Mouse (Mus musculus): ENCODE results near the gene Wdr83os. TPM values are rescaled to one million over a fixed set of nuclear protein-coding genes. Genes with fewer than 3 reads are reported as not detected.
A peak's percentile ranks its signal among the peaks of the same experiment; 100 is the strongest.
"Not testable (repeated sequence)": the region's sequence is repeated elsewhere in the genome, so short reads cannot be mapped to it uniquely, and the experiment has no call there.

Wdr83os gene
- polyA plus RNA-seq, 1 experiment from 2014 or later: 106 TPM

GRCm38 (mm10) chr8:85091526-85092090 lies 11.1 kb downstream of the Wdr83os start:
- H3K27ac ChIP-seq: no peak overlapping the region
- no peak overlapping the region for H3K4me2 ChIP-seq
- 40% methylated on average over 21 of the region's 21 CpGs for WGBS
- peaks cover 31% of the 10 kb centered on the region for H3K36me3 ChIP-seq
- H3K9ac ChIP-seq: no peak overlapping the region
- H3K4me3 ChIP-seq: no peak overlapping the region
- ATAC-seq (replicated peaks; ENCODE audit: insufficient number of reproducible peaks, insufficient read depth, low FRiP score, low read depth): no peak
- H3K27me3 ChIP-seq: no peaks in the 10 kb centered on the region
- no peaks in the 10 kb centered on the region for H3K9me3 ChIP-seq (replicated peaks)
- no peaks in the 10 kb centered on the region for H3K4me1 ChIP-seq (replicated peaks)

- ATAC-seq (replicated peaks; ENCODE audit: insufficient number of reproducible peaks, insufficient read depth, low FRiP score, low read depth): no peak
- H3K9ac ChIP-seq: no peak overlapping the region
- H3K9me3 ChIP-seq (replicated peaks): no peaks in the 10 kb centered on the region
- H3K4me1 ChIP-seq (replicated peaks): no peaks in the 10 kb centered on the region
- H3K4me3 ChIP-seq: no peak overlapping the region
- peaks cover 24% of the 10 kb centered on the region for H3K36me3 ChIP-seq
- H3K27ac ChIP-seq: no peak overlapping the region
- 88% methylated on average over 13 of the region's 13 CpGs for WGBS
- no peaks in the 10 kb centered on the region for H3K27me3 ChIP-seq
- no peak overlapping the region for H3K4me2 ChIP-seq
Measured at GRCm38 (mm10) chr8:85095051-85095450, 14.5 kb downstream of the Wdr83os start.

GRCm38 (mm10) chr8:85095566-85095965 lies 15.0 kb downstream of the Wdr83os start:
- Histone ChIP-seq H3K36me3 (peaks cover 24% of the 10 kb centered on the region), H3K9ac (no peak overlapping the region), H3K4me3 (no peak overlapping the region), H3K4me1 (replicated peaks) (no peaks in the 10 kb centered on the region), H3K9me3 (replicated peaks) (no peaks in the 10 kb centered on the region), H3K27me3 (no peaks in the 10 kb centered on the region), H3K27ac (no peak overlapping the region), H3K4me2 (no peak overlapping the region)
- no peak for ATAC-seq (replicated peaks; ENCODE audit: insufficient number of reproducible peaks, insufficient read depth, low FRiP score, low read depth)
- 94% methylated on average over 7 of the region's 7 CpGs for WGBS

DNA sequence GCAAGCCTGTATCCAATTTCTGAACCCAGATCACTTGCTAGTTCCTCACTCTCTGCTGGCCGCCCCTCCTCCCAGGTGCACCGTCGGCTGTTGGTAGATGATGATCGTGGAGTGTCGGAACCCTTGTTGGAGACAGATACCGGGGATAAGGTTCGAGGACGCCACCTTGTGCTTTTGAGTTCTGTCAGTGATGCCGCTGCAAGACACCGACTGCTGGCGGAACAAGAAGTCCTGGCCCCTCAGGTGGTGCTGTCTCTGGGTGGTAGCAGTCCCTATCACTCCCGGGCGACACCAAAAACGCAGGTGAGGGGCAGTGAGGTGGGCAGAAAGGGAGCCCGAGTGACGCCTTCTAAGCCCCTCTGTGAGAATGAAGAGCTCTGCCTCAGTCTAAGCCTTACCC lies 15.7 kb downstream of the Wdr83os start:
- peaks cover 24% of the 10 kb centered on the region for H3K36me3 ChIP-seq
- no peak overlapping the region for H3K27ac ChIP-seq
- no peak overlapping the region for H3K9ac ChIP-seq
- no peak for ATAC-seq (replicated peaks; ENCODE audit: insufficient number of reproducible peaks, insufficient read depth, low FRiP score, low read depth)
- H3K27me3 ChIP-seq: no peaks in the 10 kb centered on the region
- 91% methylated on average over 16 of the region's 16 CpGs for WGBS
- no peak overlapping the region for H3K4me3 ChIP-seq
- H3K4me1 ChIP-seq (replicated peaks): no peaks in the 10 kb centered on the region
- H3K9me3 ChIP-seq (replicated peaks): no peaks in the 10 kb centered on the region
- H3K4me2 ChIP-seq: no peak overlapping the region

DNA sequence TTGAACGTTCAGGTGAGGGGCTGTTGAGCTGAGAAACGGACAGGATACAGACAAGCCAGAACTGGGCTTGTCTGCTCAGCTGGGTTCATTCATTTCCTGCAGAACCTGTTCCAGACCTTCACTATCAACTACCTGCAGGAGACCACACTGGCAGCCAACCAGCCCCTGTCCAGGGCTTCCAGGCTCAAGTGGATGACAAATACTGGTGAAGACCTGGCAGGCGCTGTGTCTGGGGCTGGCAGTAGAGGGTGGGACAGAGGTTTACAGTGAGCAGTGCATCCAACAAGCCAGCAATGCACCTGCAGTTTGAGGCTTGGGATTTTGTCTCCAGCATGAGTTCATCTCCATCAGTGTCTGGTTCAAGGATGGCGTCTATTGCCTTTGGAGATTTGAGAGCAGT lies 16.3 kb downstream of the Wdr83os start:
- ATAC-seq (replicated peaks; ENCODE audit: insufficient number of reproducible peaks, insufficient read depth, low FRiP score, low read depth): no peak
- Histone ChIP-seq H3K9ac (no peak overlapping the region), H3K27me3 (no peaks in the 10 kb centered on the region), H3K27ac (no peak overlapping the region), H3K4me2 (no peak overlapping the region), H3K4me3 (no peak overlapping the region), H3K4me1 (replicated peaks) (no peaks in the 10 kb centered on the region), H3K36me3 (peaks cover 24% of the 10 kb centered on the region), H3K9me3 (replicated peaks) (no peaks in the 10 kb centered on the region)
- 79% methylated on average over 4 of the region's 4 CpGs for WGBS

- 76% methylated on average over 4 of the region's 4 CpGs for WGBS
- no peak overlapping the region for H3K27ac ChIP-seq
- H3K9me3 ChIP-seq (replicated peaks): no peaks in the 10 kb centered on the region
- H3K9ac ChIP-seq: no peak overlapping the region
- no peak overlapping the region for H3K4me2 ChIP-seq
- no peak for ATAC-seq (replicated peaks; ENCODE audit: insufficient number of reproducible peaks, insufficient read depth, low FRiP score, low read depth)
- H3K4me3 ChIP-seq: no peak overlapping the region
- no peaks in the 10 kb centered on the region for H3K27me3 ChIP-seq
- no peaks in the 10 kb centered on the region for H3K4me1 ChIP-seq (replicated peaks)
- peaks cover 16% of the 10 kb centered on the region for H3K36me3 ChIP-seq
Measured at GRCm38 (mm10) chr8:85100076-85100665, 19.6 kb downstream of the Wdr83os start.

- no peak overlapping the region for H3K4me2 ChIP-seq
Measured at GRCm38 (mm10) chr8:85113241-85113640, 32.7 kb downstream of the Wdr83os start.

DNA sequence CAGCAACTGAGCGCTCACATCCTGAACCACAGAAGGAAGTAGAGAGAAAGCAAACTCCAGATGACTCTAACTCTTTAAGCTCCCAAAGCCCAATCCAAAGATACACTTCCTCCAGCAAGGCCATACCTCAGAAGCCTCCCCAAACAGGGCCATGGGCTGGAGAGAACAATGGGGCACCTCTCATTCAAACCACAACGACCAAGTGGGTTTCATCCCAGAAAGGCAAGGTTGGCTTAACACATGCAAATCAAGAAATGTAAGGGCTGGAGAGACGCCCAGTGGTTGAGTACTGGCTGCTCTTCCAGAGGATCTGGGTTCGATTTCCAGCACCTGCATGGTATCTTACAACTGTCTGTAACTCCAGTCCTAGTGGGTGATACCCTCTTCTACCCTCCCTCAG lies 35.0 kb downstream of the Wdr83os start:
- ATAC-seq (replicated peaks; ENCODE audit: insufficient number of reproducible peaks, insufficient read depth, low FRiP score, low read depth): no peak
- no peak overlapping the region for H3K27ac ChIP-seq
- 65% methylated on average over 4 of the region's 4 CpGs for whole genome bisulfite sequencing

More at GRCm38 (mm10) chr8:85113241-85113640, 32.7 kb downstream of the Wdr83os start:
- ATAC-seq (replicated peaks; ENCODE audit: insufficient number of reproducible peaks, insufficient read depth, low FRiP score, low read depth): no peak
- Histone ChIP-seq H3K9ac (no peak overlapping the region), H3K4me1 (replicated peaks) (no peaks in the 10 kb centered on the region), H3K27ac (no peak overlapping the region), H3K4me3 (no peak overlapping the region), H3K36me3 (peaks cover 32% of the 10 kb centered on the region), H3K27me3 (no peaks in the 10 kb centered on the region), H3K9me3 (replicated peaks) (no peaks in the 10 kb centered on the region)
- WGBS: 90% methylated on average over 10 of the region's 10 CpGs

DNA sequence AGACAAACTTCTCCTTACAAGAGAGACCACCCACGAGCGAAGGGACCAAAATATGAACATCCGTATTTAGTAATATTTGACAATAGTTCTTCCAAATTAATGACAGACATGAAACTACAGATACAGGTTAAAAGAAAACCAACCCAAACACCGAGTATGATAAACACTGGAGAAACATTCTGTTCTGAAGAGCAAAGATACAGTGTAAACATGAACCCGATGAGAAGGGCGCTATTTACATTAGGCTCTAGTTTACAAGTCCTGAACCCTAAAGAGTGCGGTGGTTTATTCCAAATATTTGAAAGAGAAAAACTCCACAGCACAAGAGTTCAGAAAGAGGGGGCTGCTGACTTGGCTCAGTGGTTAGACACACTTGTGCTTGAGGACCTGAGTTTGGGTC lies 36.4 kb downstream of the Wdr83os start:
- no peak overlapping the region for H3K4me3 ChIP-seq
- no peak overlapping the region for H3K4me2 ChIP-seq
- no peak overlapping the region for H3K27ac ChIP-seq
- WGBS: 87% methylated on average over 7 of the region's 7 CpGs
- peaks cover 4% of the 10 kb centered on the region; the same call in 1 of the 2 replicates for H3K4me1 ChIP-seq (replicated peaks)
- no peaks in the 10 kb centered on the region for H3K27me3 ChIP-seq
- H3K36me3 ChIP-seq: peaks cover 4% of the 10 kb centered on the region; the same call in 1 of the 2 replicates
- H3K9me3 ChIP-seq (replicated peaks): no peaks in the 10 kb centered on the region
- ATAC-seq (replicated peaks; ENCODE audit: insufficient number of reproducible peaks, insufficient read depth, low FRiP score, low read depth): no peak
- H3K9ac ChIP-seq: no peak overlapping the region

More for the DNA sequence above, 35.0 kb downstream of the Wdr83os start:
- Histone ChIP-seq H3K9ac (no peak overlapping the region), H3K4me1 (replicated peaks) (peaks cover 4% of the 10 kb centered on the region; the same call in 1 of the 2 replicates), H3K9me3 (replicated peaks) (no peaks in the 10 kb centered on the region), H3K4me3 (no peak overlapping the region), H3K36me3 (peaks cover 18% of the 10 kb centered on the region), H3K4me2 (no peak overlapping the region), H3K27me3 (no peaks in the 10 kb centered on the region)

GRCm38 (mm10) chr8:85119052-85119981 lies 38.8 kb downstream of the Wdr83os start:
- H3K9me3 ChIP-seq (replicated peaks): no peaks in the 10 kb centered on the region
- 7% methylated on average over 37 of the region's 37 CpGs for WGBS
- no peaks in the 10 kb centered on the region for H3K27me3 ChIP-seq
- ATAC-seq (replicated peaks; ENCODE audit: insufficient number of reproducible peaks, insufficient read depth, low FRiP score, low read depth): peak; percentile 79; the same call in 1 of the 2 replicates
- peak overlapping the region; percentile 67 for H3K27ac ChIP-seq
- no peaks in the 10 kb centered on the region for H3K36me3 ChIP-seq
- peak overlapping the region; percentile 77 for H3K4me3 ChIP-seq
- peaks cover 4% of the 10 kb centered on the region; the same call in 1 of the 2 replicates for H3K4me1 ChIP-seq (replicated peaks)
- H3K4me2 ChIP-seq: peak overlapping the region; percentile 88
- peak overlapping the region; percentile 69 for H3K9ac ChIP-seq

DNA sequence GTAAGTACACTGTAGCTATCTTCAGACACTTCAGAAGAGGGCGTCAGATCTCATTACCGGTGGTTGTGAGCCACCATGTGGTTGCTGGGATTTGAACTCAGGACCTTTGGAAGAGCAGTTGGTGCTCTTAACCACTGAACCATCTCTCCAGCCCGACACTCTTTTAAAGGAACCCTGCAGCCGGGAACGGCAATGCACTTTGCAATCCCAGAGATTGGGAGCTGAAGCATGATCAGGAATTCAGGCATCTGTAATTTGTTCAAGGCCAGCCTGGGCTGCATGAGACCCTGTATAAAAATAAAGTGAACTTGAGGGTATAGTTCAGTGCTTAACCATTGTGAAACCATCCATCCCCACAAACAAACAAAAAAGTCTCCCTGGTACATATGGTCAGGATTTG lies 39.7 kb downstream of the Wdr83os start:
- H3K27ac ChIP-seq; H3K9ac ChIP-seq; H3K36me3 ChIP-seq; H3K27me3 ChIP-seq; H3K4me1 ChIP-seq (replicated peaks); H3K9me3 ChIP-seq (replicated peaks); H3K4me2 ChIP-seq; H3K4me3 ChIP-seq; ATAC-seq (replicated peaks; ENCODE audit: insufficient number of reproducible peaks, insufficient read depth, low FRiP score, low read depth): not testable (repeated sequence)
- WGBS: 81% methylated on average over 5 of the region's 5 CpGs
